Mouse (Mus musculus) limb, embryonic 15.5 days (tissue): ENCODE results near the gene Rnf215. TPM values are rescaled to one million over a fixed set of nuclear protein-coding genes. Genes with fewer than 3 reads are reported as not detected.
A peak's percentile ranks its signal among the peaks of the same experiment; 100 is the strongest.
"Not testable (repeated sequence)": the region's sequence is repeated elsewhere in the genome, so short reads cannot be mapped to it uniquely, and the experiment has no call there.

ENCODE experiments used
- ATAC-seq: fragments of 200-750 bp; cut with Nextera tagmentation; 2 replicates; pipeline ENCODE4 v1.8.0; 2017; ENCODE audit warnings: low read depth, moderate TSS enrichment; ENCODE audit not compliant: insufficient number of reproducible peaks, low FRiP score, low TSS enrichment
- H3K27ac ChIP-seq: fragments of 300-500 bp; sonication (generic); 2 replicates; pipeline ENCODE4 v1.5.1; 2015; ENCODE audit warnings: moderate library complexity, mild to moderate bottlenecking, inconsistent platforms
- H3K27me3 ChIP-seq: fragments of 300-500 bp; sonication (generic); 2 replicates; pipeline ENCODE4 v1.6.1; 2015; ENCODE audit warnings: inconsistent platforms
- H3K36me3 ChIP-seq: fragments of 300-500 bp; sonication (generic); 2 replicates; pipeline ENCODE4 v1.6.1; 2015; ENCODE audit warnings: inconsistent platforms
- H3K4me1 ChIP-seq: fragments of 300-500 bp; sonication (generic); 2 replicates; pipeline ENCODE4 v1.6.1; 2015; ENCODE audit warnings: inconsistent platforms
- H3K4me2 ChIP-seq: fragments of 300-500 bp; sonication (generic); 2 replicates; pipeline ENCODE4 v1.6.1; 2015; ENCODE audit warnings: mild to moderate bottlenecking, inconsistent platforms
- H3K4me3 ChIP-seq: fragments of 300-500 bp; sonication (generic); 2 replicates; pipeline ENCODE4 v1.5.1; 2015; ENCODE audit warnings: mild to moderate bottlenecking, inconsistent platforms
- H3K9ac ChIP-seq: fragments of 300-500 bp; sonication (generic); 2 replicates; pipeline ENCODE4 v1.6.1; 2015; ENCODE audit warnings: inconsistent platforms
- H3K9me3 ChIP-seq: fragments of 300-500 bp; sonication (generic); 2 replicates; pipeline ENCODE4 v1.6.1; 2016; ENCODE audit warnings: inconsistent platforms
- WGBS: fragments of 180-500 bp; shearing (Covaris S2); methylation state at CpG from one replicate; pipeline ENCODE4 v1.1.7; 2015; 5-methylcytosine and 5-hydroxymethylcytosine counted together
- polyA plus RNA-seq: library from polyadenylated mRNA; unstranded; fragments of >200 nt; fragmentation: Nextera tagmentation; extraction: Ambion mirVana; gene quantifications from 2 replicates; pipeline ENCODE4 v1.2.1, GENCODE M21; 2015

Rnf215 gene
- polyA plus RNA-seq, 1 experiment from 2014 or later = 35.5 TPM

GRCm38 (mm10) chr11:4115407-4115806 is 19.6 kb upstream of the Rnf215 start:
- WGBS = 86% methylated on average over 4 of the region's 4 CpGs
- Histone ChIP-seq H3K27ac (no peak overlapping the region), H3K27me3 (peaks cover 9% of the 10 kb centered on the region; the same call in 1 of the 2 replicates), H3K9me3 (no peaks in the 10 kb centered on the region), H3K4me2 (no peak overlapping the region), H3K9ac (no peak overlapping the region), H3K36me3 (no peaks in the 10 kb centered on the region), H3K4me1 (peaks cover 19% of the 10 kb centered on the region), H3K4me3 (no peak overlapping the region)
- no peak for ATAC-seq

GRCm38 (mm10) chr11:4116458-4117141 is 18.4 kb upstream of the Rnf215 start:
- H3K36me3 ChIP-seq = no peaks in the 10 kb centered on the region
- no peak overlapping the region for H3K27ac ChIP-seq
- H3K27me3 ChIP-seq = peaks cover 13% of the 10 kb centered on the region; the same call in 1 of the 2 replicates
- no peak overlapping the region for H3K4me2 ChIP-seq
- no peak overlapping the region for H3K4me3 ChIP-seq
- WGBS = 48% methylated on average over 11 of the region's 11 CpGs
- no peaks in the 10 kb centered on the region for H3K9me3 ChIP-seq
- peaks cover 19% of the 10 kb centered on the region for H3K4me1 ChIP-seq
- ATAC-seq = 0 out of 2 replicates have a peak, but pooled peaks have one; percentile 3
- no peak overlapping the region for H3K9ac ChIP-seq

- peaks cover 19% of the 10 kb centered on the region for H3K4me1 ChIP-seq
- H3K4me2 ChIP-seq = peak overlapping the region; percentile 94
- WGBS = 24% methylated on average over 3 of the region's 3 CpGs
- H3K9ac ChIP-seq = peak overlapping the region; percentile 58; the same call in 1 of the 2 replicates
- no peaks in the 10 kb centered on the region for H3K9me3 ChIP-seq
- peak overlapping the region; percentile 53 for H3K4me3 ChIP-seq
- no peak for ATAC-seq
- H3K36me3 ChIP-seq = no peaks in the 10 kb centered on the region
- H3K27me3 ChIP-seq = peaks cover 13% of the 10 kb centered on the region; the same call in 1 of the 2 replicates
- peak overlapping the region; percentile 78; the same call in 1 of the 2 replicates for H3K27ac ChIP-seq
Measured at GRCm38 (mm10) chr11:4117372-4118071, 17.5 kb upstream of the Rnf215 start.

DNA sequence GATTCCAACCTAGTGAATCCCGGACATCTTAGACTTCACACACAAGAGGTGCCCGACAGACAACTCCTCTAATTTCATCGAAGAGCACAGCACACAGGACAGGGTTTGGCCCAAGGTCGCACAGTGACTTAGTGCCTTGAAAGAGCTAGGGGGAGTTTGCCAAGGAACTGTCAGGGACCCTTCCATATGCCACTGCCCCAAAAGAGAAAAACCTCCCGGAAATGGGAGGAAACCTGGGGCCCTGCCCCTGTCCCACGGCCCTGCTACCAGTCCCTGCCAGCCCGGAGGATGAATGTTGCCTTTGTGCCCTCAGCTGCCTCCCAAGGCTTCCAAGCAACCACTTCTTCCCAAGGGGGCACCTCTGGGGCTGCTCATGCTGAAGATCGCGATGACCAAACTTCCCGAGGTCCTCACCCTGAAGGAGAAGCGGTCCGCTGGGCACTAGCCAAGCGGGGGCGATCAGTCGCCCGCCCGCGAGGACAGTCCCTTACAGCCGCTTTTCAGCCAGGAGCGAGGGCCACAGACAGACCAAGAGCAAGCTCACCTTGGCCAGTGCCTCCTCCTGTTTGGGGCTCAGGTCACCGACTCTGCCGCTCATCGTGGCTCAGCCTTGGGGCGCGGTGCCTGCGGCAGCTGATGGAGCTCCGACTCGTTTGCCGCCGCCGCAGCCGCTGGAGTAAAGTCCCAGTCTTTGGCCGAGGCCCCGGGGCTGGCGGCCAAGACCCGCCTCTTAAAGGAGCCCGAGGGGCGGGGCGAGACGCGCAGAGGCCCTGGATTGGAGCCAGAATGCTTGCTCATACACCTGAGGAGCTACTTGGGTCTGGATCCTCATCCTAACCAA is 16.7 kb upstream of the Rnf215 start:
- Histone ChIP-seq H3K27me3 (peaks cover 13% of the 10 kb centered on the region; the same call in 1 of the 2 replicates), H3K4me2 (peak overlapping the region; percentile 94), H3K27ac (peak overlapping the region; percentile 78), H3K9me3 (no peaks in the 10 kb centered on the region), H3K4me3 (peak overlapping the region; percentile 53), H3K9ac (peak overlapping the region; percentile 58), H3K4me1 (peaks cover 19% of the 10 kb centered on the region), H3K36me3 (no peaks in the 10 kb centered on the region)
- peak; percentile 36; the same call in 1 of the 2 replicates for ATAC-seq
- WGBS = 3% methylated on average over 41 of the region's 41 CpGs

GRCm38 (mm10) chr11:4119635-4120034 is 15.4 kb upstream of the Rnf215 start:
- Histone ChIP-seq H3K9me3 (no peaks in the 10 kb centered on the region), H3K4me1 (peaks cover 19% of the 10 kb centered on the region), H3K36me3 (no peaks in the 10 kb centered on the region), H3K27ac (no peak overlapping the region), H3K4me2 (no peak overlapping the region), H3K4me3 (no peak overlapping the region), H3K27me3 (peaks cover 13% of the 10 kb centered on the region; the same call in 1 of the 2 replicates), H3K9ac (no peak overlapping the region)
- WGBS = 73% methylated on average over 5 of the region's 5 CpGs
- ATAC-seq = no peak

DNA sequence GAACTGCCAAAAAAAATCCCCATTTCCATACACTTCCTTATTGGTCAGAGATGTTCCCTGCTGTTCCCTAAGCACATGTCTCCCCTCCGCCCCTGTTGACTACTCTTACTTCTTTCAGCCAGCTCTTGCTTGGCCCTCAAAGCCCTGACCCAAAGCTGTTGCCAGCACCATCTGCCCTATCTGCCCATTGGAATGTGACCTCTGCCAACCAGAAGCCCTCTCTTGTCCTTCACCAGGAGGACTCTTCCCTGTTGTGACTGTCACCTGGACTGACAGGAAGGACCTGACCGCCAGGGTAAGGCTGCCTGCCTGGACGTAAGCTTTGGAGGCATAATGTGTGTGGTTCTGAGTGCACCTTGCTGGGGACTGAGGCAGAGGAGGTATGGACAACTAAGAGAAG is 13.3 kb upstream of the Rnf215 start:
- H3K36me3 ChIP-seq = no peaks in the 10 kb centered on the region
- no peak overlapping the region for H3K27ac ChIP-seq
- no peak overlapping the region for H3K4me2 ChIP-seq
- WGBS = 82% methylated on average over 3 of the region's 3 CpGs
- no peak for ATAC-seq
- H3K9me3 ChIP-seq = no peaks in the 10 kb centered on the region
- peaks cover 13% of the 10 kb centered on the region; the same call in 1 of the 2 replicates for H3K27me3 ChIP-seq
- peaks cover 19% of the 10 kb centered on the region for H3K4me1 ChIP-seq
- no peak overlapping the region for H3K4me3 ChIP-seq
- H3K9ac ChIP-seq = no peak overlapping the region

GRCm38 (mm10) chr11:4122226-4122625 is 12.8 kb upstream of the Rnf215 start:
- H3K27ac ChIP-seq = no peak overlapping the region
- H3K4me3 ChIP-seq = no peak overlapping the region
- no peak for ATAC-seq
- H3K27me3 ChIP-seq = peaks cover 13% of the 10 kb centered on the region; the same call in 1 of the 2 replicates
- no peaks in the 10 kb centered on the region for H3K9me3 ChIP-seq
- H3K4me1 ChIP-seq = peaks cover 19% of the 10 kb centered on the region
- H3K36me3 ChIP-seq = no peaks in the 10 kb centered on the region
- no peak overlapping the region for H3K4me2 ChIP-seq
- H3K9ac ChIP-seq = no peak overlapping the region
- WGBS = 82% methylated on average over 5 of the region's 5 CpGs

DNA sequence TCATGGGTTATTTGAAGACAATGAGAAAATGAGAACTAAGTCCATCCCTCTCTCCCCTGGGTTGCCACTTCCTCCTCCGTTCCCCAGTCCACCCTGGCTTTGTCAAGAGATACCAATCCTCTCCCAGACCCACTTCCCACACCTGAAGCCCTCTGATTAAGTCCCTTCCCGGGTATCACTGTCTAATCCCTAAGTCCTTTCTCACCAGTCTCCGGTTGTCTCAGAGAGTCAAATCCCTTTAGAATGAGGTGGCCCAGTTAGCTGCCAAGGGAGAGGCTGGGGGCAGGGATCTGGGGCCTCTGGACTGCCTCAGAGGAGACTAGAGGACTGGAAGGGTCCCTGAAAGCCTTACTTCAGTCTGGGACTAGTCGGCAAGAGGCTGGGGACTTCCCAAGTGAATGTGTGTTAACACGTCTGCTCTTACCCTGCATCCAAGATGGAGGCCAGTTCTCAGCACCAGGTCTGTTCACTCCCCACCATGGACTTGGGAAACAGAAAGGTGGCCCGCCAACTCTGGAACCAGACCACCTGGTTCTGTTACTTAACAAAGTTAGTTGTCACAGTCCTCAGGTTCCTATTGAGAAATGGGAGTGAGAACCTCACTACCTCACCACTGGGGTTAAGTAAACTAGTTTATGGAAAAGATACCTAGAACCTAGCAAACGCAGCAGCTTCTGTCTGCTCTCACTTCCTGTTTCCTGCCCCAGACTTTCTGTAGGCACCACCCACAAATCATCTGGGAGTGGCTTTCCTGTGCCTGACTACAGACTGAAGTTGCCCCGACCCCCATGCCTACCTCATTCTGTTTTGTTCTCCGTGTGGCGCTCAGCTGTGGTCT is 12.0 kb upstream of the Rnf215 start, which contains the start of gene Sec14l2:
TSS of gene Sec14l2 (minus strand) at position 674 of the 838 bp plus-strand sequence.
- Histone ChIP-seq H3K36me3 (no peaks in the 10 kb centered on the region), H3K4me3 (no peak within 1 kb of the TSS), H3K9ac (no peak within 1 kb of the TSS), H3K9me3 (no peaks in the 10 kb centered on the region), H3K27me3 (peaks cover 10% of the 10 kb centered on the region; the same call in 1 of the 2 replicates), H3K27ac (no peak within 1 kb of the TSS), H3K4me1 (peaks cover 12% of the 10 kb centered on the region), H3K4me2 (no peak within 1 kb of the TSS)
- ATAC-seq = no peak
- 70% methylated on average over 10 of the region's 10 CpGs for WGBS

- Histone ChIP-seq H3K9ac (no peak overlapping the region), H3K9me3 (no peaks in the 10 kb centered on the region), H3K4me1 (peaks cover 3% of the 10 kb centered on the region; the same call in 1 of the 2 replicates), H3K36me3 (no peaks in the 10 kb centered on the region), H3K4me3 (no peak overlapping the region), H3K27me3 (peaks cover 10% of the 10 kb centered on the region; the same call in 1 of the 2 replicates), H3K27ac (no peak overlapping the region), H3K4me2 (no peak overlapping the region)
- no peak for ATAC-seq
- 59% methylated on average over 5 of the region's 5 CpGs for WGBS
Measured at GRCm38 (mm10) chr11:4123922-4124321, 11.1 kb upstream of the Rnf215 start.

GRCm38 (mm10) chr11:4127059-4127458 is 7.9 kb upstream of the Rnf215 start:
- H3K36me3 ChIP-seq = no peaks in the 10 kb centered on the region
- H3K4me2 ChIP-seq = no peak overlapping the region
- no peaks in the 10 kb centered on the region for H3K9me3 ChIP-seq
- no peak overlapping the region for H3K4me3 ChIP-seq
- H3K4me1 ChIP-seq = no peaks in the 10 kb centered on the region
- no peak overlapping the region for H3K27ac ChIP-seq
- ATAC-seq = no peak
- WGBS = 87% methylated on average over 1 of the region's 1 CpGs
- no peaks in the 10 kb centered on the region for H3K27me3 ChIP-seq
- H3K9ac ChIP-seq = no peak overlapping the region

- not testable (repeated sequence) for H3K4me3 ChIP-seq, H3K4me2 ChIP-seq, H3K27me3 ChIP-seq, H3K9me3 ChIP-seq, H3K4me1 ChIP-seq, H3K36me3 ChIP-seq, H3K9ac ChIP-seq, H3K27ac ChIP-seq, ATAC-seq
- 89% methylated on average over 4 of the region's 4 CpGs for WGBS
Measured at GRCm38 (mm10) chr11:4128461-4128860, 6.5 kb upstream of the Rnf215 start.
